Mouse (Mus musculus) lung, embryonic 14.5 days (tissue): Measurements from ENCODE around the gene Cyp2s1. TPM values are rescaled to one million over a fixed set of nuclear protein-coding genes. Genes with fewer than 3 reads are reported as not detected.
A peak's percentile ranks its signal among the peaks of the same experiment; 100 is the strongest.

Source experiments
- ATAC-seq: fragments of 200-750 bp; cut with Nextera tagmentation; 2 replicates; pipeline ENCODE4 v1.8.0; 2017; ENCODE audit warnings: mild to moderate bottlenecking, moderate TSS enrichment, moderate library complexity; ENCODE audit not compliant: insufficient read depth
- DNase-seq: peaks from one replicate; pipeline ENCODE4 v3.0.0-alpha.2; 2015
- H3K27ac ChIP-seq: fragments of 300-500 bp; sonication (generic); 2 replicates; pipeline ENCODE4 v1.5.1; 2014; ENCODE audit warnings: low read depth, mild to moderate bottlenecking, moderate library complexity
- H3K27me3 ChIP-seq: fragments of 300-500 bp; sonication (generic); 2 replicates; pipeline ENCODE4 v1.6.1; 2014; ENCODE audit warnings: low read length, control low read depth; ENCODE audit not compliant: insufficient read depth
- H3K36me3 ChIP-seq: fragments of 300-500 bp; sonication (generic); 2 replicates; pipeline ENCODE4 v1.6.1; 2014; ENCODE audit warnings: control low read depth; ENCODE audit not compliant: insufficient read depth
- H3K4me1 ChIP-seq: fragments of 300-500 bp; sonication (generic); 2 replicates; pipeline ENCODE4 v1.6.1; 2014; ENCODE audit warnings: antibody characterized with exemption, control low read depth; ENCODE audit not compliant: insufficient read depth
- H3K4me2 ChIP-seq: fragments of 300-500 bp; sonication (generic); 2 replicates; pipeline ENCODE4 v1.6.1; 2014; ENCODE audit warnings: mild to moderate bottlenecking
- H3K4me3 ChIP-seq: fragments of 300-500 bp; sonication (generic); 2 replicates; pipeline ENCODE4 v1.5.1; 2014; ENCODE audit warnings: low read depth, low read length
- H3K9ac ChIP-seq: fragments of 300-500 bp; sonication (generic); 2 replicates; pipeline ENCODE4 v1.6.1; 2014
- H3K9me3 ChIP-seq: fragments of 300-500 bp; sonication (generic); 2 replicates; pipeline ENCODE4 v1.6.1; 2016; ENCODE audit warnings: low read depth, low read length, control low read depth
- CTCF ChIP-seq: IDR thresholded peaks from 2 replicates; pipeline ENCODE4 v1.5.1; 2016; ENCODE audit warnings: antibody characterized with exemption, low read depth
- WGBS: fragments of 180-500 bp; shearing (Covaris S2); extraction: QIAGEN DNeasy Blood & Tissue Kit; methylation state at CpG from one replicate; pipeline ENCODE4 v1.1.7; 2014; 5-methylcytosine and 5-hydroxymethylcytosine counted together
- polyA plus RNA-seq: library from polyadenylated mRNA; unstranded; fragments of >200 nt; fragmentation: Nextera tagmentation; extraction: Ambion mirVana; gene quantifications from 2 replicates; pipeline ENCODE4 v1.2.1, GENCODE M21; 2014

Gene Cyp2s1
- 3.2 and 3.8 TPM in 2 replicates for polyA plus RNA-seq

DNA sequence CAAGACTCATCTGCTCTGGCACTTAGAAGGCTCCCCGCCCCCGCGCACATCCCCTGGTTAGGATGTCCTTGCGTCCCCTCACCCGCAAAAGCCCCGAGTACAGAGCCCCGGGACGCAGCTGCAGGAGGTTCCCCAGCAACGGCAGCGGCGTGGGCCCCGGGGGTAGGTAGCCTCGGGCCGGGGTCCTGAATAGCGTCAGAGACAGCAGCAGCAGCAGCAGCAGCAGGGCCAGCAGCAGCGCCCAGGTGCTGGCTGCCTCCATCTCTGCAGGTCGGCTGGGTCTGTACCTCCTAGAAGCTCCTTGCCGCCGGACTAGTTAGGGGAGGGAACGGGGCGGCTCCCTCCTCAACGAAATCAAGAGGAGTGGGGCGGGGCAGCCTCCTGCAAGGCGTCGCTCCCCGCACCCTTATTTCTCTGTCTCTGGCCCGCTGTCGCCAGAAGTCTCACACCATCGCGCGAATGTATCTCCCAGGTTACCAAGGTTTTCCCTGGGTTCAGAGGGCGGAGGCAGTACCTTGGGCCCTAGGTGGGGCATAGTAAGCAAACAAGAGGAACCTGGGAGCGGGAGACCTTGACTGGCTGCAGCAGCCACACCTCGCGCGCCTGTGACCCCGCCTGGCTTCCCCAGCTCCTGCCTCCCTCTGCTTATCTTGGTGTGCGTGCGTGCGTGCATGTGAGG, at the start of gene Cyp2s1:
TSS of gene Cyp2s1 (minus strand) at position 673 of the 679 bp plus-strand sequence.
- Histone ChIP-seq H3K4me2 (peak within 1 kb of the TSS; percentile 72), H3K9me3 (no peaks in the 10 kb centered on the region), H3K27ac (no peak within 1 kb of the TSS), H3K36me3 (no peaks in the 10 kb centered on the region), H3K27me3 (peaks cover 20% of the 10 kb centered on the region), H3K4me1 (peaks cover 8% of the 10 kb centered on the region; the same call in 1 of the 2 replicates), H3K4me3 (peak within 1 kb of the TSS; percentile 39), H3K9ac (peak within 1 kb of the TSS; percentile 47)
- TF ChIP-seq CTCF: no peak
- ATAC-seq (peak; percentile 68; the same call in 1 of the 2 replicates), DNase-seq (peak; percentile 34)
- under 1% methylated on average over 40 of the region's 40 CpGs for WGBS

DNA sequence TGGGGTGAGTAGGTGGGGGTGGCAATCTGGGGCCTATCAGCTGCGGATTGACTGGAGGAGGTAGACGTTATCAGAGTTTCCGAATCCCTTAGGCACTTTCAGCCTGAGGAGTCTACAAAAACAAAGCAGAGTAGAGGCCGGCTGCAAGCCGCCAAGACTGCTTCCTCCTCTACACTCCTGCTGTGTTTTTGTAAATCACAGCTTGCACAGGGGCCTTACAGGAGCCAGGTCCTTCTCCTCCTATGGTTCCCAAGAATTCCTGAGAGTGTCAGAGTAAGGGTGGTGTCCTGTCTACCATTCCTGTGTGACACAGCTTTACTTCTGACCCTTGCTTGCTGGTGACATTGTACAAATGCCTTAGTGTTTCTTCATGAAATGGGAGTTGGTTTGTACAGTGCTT, 48.1 kb upstream of the Cyp2s1 start:
- H3K4me1 ChIP-seq: no peaks in the 10 kb centered on the region
- no peak overlapping the region for H3K4me2 ChIP-seq
- peaks cover 4% of the 10 kb centered on the region; the same call in 1 of the 2 replicates for H3K9me3 ChIP-seq
- TF ChIP-seq CTCF: no peak
- WGBS: 57% methylated on average over 5 of the region's 5 CpGs
- H3K4me3 ChIP-seq: no peak overlapping the region
- no peak overlapping the region for H3K9ac ChIP-seq
- ATAC-seq (no peak), DNase-seq (no peak)
- H3K27me3 ChIP-seq: no peaks in the 10 kb centered on the region
- H3K27ac ChIP-seq: no peak overlapping the region
- H3K36me3 ChIP-seq: no peaks in the 10 kb centered on the region

DNA sequence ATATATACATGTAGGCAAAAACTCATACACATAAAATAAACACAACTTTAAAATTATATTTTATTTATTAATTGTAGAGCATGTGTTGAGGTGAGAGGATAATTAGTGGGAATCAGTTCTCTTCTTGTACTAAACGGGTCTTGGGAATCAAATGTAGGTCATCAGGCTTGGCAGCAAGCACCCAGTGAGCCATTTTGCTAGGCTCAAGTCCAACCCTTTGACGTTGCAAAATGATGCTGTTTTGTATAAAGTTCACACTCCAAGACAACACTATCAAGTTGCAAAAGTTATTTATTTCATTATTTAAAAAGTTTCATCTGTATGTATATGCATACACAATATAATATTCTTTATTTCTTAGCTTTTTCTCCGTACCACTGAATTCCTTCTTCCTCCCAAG, 47.0 kb upstream of the Cyp2s1 start:
- Histone ChIP-seq H3K9ac (no peak overlapping the region), H3K27ac (no peak overlapping the region), H3K36me3 (no peaks in the 10 kb centered on the region), H3K4me3 (no peak overlapping the region), H3K27me3 (no peaks in the 10 kb centered on the region), H3K9me3 (peaks cover 4% of the 10 kb centered on the region; the same call in 1 of the 2 replicates), H3K4me1 (no peaks in the 10 kb centered on the region), H3K4me2 (no peak overlapping the region)
- no peak for TF ChIP-seq CTCF
- DNase-seq (no peak), ATAC-seq (no peak)
- WGBS: 61% methylated on average over 3 of the region's 3 CpGs

DNA sequence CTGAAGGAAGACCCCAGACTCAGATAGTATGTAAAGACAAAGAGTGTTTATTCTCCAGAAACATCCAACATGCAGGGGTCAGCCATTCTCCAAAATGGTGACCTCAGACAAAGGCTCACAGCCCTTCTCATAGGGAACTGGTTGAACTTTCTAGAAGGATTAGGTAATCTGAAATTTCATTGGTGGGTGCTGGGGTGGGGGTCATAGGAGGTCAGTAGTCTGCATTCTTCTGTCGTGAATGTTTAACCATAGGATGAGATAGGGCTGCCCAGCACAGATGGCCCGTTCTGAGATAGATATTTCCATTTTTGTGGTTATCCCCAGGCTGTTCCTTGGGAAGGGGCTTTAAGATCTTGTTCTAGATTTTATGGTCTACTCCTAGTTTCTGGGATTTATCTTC, 45.7 kb upstream of the Cyp2s1 start:
- Histone ChIP-seq H3K27ac (no peak overlapping the region), H3K36me3 (no peaks in the 10 kb centered on the region), H3K9me3 (no peaks in the 10 kb centered on the region), H3K9ac (no peak overlapping the region), H3K4me2 (no peak overlapping the region), H3K27me3 (no peaks in the 10 kb centered on the region), H3K4me1 (no peaks in the 10 kb centered on the region), H3K4me3 (no peak overlapping the region)
- DNase-seq (no peak), ATAC-seq (no peak)
- no peak for TF ChIP-seq CTCF
- 24% methylated on average over 2 of the region's 2 CpGs for WGBS

DNA sequence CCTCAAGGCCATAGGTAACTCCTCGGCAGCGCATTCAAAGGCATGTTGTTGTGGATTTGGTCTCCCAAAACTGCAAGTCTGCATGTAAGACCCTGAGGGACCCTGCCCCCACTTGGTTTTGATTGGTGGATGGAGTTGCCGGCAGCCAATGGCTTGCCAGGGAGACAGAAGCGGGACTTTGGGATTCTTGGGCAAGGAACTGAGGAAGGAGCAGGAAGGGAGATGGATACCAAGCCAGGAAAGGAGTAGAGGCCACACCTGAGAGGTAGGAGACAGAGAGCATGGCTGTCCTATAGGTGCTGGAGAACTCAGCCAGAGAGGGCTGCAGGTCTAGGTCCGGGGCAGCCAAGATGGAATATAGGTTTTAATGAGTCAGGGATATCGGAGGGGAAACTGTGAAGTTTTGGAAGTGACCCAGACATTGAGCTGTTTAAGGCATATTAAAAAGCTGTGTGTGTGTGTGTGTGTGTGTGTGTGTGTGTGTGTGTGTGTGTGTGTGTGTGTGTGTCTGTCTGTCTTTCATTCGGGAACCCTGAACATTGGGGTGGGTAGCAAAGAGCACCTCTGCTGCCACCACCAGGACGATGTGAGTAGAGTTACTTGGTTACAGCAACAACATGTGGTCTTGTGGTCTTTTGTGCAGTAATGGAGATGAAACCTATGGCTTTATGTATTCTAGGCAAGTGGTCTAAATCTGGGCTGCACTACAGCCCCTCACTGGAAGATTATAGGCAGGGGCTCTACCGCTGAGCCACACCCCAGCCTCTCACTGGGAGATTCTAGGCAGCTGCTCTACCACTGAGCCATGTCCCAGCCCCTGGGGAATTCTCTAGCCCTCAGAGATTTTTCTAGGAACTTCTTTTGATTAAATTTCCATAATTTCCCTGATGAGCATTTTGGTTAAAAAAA, 43.5 kb upstream of the Cyp2s1 start:
- H3K9me3 ChIP-seq: no peaks in the 10 kb centered on the region
- peak; percentile 70 for ATAC-seq
- peak overlapping the region; percentile 10; the same call in 1 of the 2 replicates for H3K4me3 ChIP-seq
- WGBS: 15% methylated on average over 9 of the region's 9 CpGs
- no peaks in the 10 kb centered on the region for H3K4me1 ChIP-seq
- no peak overlapping the region for H3K27ac ChIP-seq
- H3K27me3 ChIP-seq: no peaks in the 10 kb centered on the region
- no peak overlapping the region for H3K9ac ChIP-seq
- H3K36me3 ChIP-seq: no peaks in the 10 kb centered on the region
- TF ChIP-seq CTCF: peak; percentile 50
- peak overlapping the region; percentile 45 for H3K4me2 ChIP-seq
- DNase-seq: peak; percentile 64

DNA sequence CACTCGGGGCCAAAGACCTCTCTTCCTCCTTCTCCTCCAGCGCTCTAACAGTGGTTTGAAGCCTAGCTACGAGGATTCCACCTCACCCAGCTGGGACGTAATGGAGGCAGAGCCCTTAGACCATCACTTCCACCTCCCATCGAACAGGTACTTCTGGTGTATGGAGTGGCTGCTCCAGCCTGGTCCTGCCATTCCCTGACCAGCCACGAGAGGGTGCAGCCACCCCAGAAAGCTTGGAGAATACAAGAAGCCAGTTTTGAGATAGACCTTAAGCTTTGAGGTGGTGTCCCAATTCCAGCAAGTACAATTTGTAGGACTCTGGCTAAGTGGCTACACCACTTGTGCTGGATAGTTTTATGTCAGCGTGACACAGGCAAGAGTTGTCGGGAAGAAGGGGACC, 38.4 kb upstream of the Cyp2s1 start:
- Histone ChIP-seq H3K27me3 (no peaks in the 10 kb centered on the region), H3K27ac (no peak overlapping the region), H3K36me3 (no peaks in the 10 kb centered on the region), H3K4me2 (no peak overlapping the region), H3K4me3 (no peak overlapping the region), H3K9ac (no peak overlapping the region), H3K4me1 (no peaks in the 10 kb centered on the region), H3K9me3 (no peaks in the 10 kb centered on the region)
- DNase-seq (peak; percentile 78), ATAC-seq (no peak)
- 32% methylated on average over 8 of the region's 8 CpGs for WGBS
- TF ChIP-seq CTCF: peak; percentile 87

DNA sequence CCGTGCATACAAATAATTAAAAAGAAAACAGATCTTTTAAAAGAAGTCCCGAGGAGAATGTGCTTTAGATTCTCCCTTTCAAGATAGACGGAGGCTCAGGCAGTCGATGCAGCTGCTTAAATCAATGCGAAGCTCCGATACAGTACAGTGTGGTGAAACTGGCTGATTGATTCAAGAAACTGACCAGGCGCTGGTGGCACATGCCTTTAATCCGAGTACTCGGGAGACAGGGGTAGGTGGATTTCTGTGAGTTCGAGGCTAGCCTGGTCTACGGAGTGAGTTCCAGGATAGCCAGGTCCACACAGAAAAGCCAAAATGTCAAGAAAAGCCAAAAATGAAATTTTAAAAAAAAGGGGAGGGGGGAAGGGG, 31.7 kb upstream of the Cyp2s1 start:
- H3K9ac ChIP-seq: peak overlapping the region; percentile 59
- H3K4me3 ChIP-seq: peak overlapping the region; percentile 44
- ATAC-seq (peak; percentile 16; the same call in 1 of the 2 replicates), DNase-seq (peak; percentile 40)
- H3K27me3 ChIP-seq: no peaks in the 10 kb centered on the region
- no peaks in the 10 kb centered on the region for H3K36me3 ChIP-seq
- no peaks in the 10 kb centered on the region; the same call in 1 of the 2 replicates for H3K4me1 ChIP-seq
- no peaks in the 10 kb centered on the region for H3K9me3 ChIP-seq
- H3K27ac ChIP-seq: no peak overlapping the region
- 30% methylated on average over 11 of the region's 11 CpGs for WGBS
- no peak for TF ChIP-seq CTCF
- peak overlapping the region; percentile 69 for H3K4me2 ChIP-seq
